Mouse (Mus musculus): ENCODE results near the gene Scgb1c1.
"Not testable (repeated sequence)": the region's sequence is repeated elsewhere in the genome, so short reads cannot be mapped to it uniquely, and the experiment has no call there.

Gene Scgb1c1

GRCm38 (mm10) chr7:140881696-140882468 is 36.5 kb downstream of the Scgb1c1 start, which contains the start of the genes Psmd13 and Sirt3:
Gene Psmd13, plus strand, starts transcription at chr7:140881968.
Gene Sirt3, minus strand, starts transcription at chr7:140882309.
- peak; percentile 95 for DNase-seq

- no peak for DNase-seq
Measured at GRCm38 (mm10) chr7:140882469-140882803, 37.1 kb downstream of the Scgb1c1 start.

- not testable (repeated sequence) for DNase-seq
Measured at GRCm38 (mm10) chr7:140890636-140891035, 45.3 kb downstream of the Scgb1c1 start.

- no peak for DNase-seq
Measured at GRCm38 (mm10) chr7:140894031-140894430, 48.7 kb downstream of the Scgb1c1 start.

GRCm38 (mm10) chr7:140894611-140895010 is 49.3 kb downstream of the Scgb1c1 start:
- DNase-seq, result no peak

All from thymus, postnatal 14 days (tissue).